Mouse (Mus musculus): ENCODE measurements at regions not wholly inside any gene's neighbourhood (a gene's known extent, or its start where the extent isn't known, plus 50 kb on each side); places are given as distances from the start of the nearest gene placed in this dataset.

- DNase-seq (ENCODE audit: low spot score in 2 of 2), result no peak
Observed at GRCm38 (mm10) chr1:76080241-76080640, 534.2 kb downstream of the Slc4a3 start.

GRCm38 (mm10) chr1:76081700-76082099, 535.6 kb downstream of the Slc4a3 start:
- DNase-seq (ENCODE audit: low spot score in 2 of 2), result no peak

GRCm38 (mm10) chr1:76083273-76084036, 537.4 kb downstream of the Slc4a3 start:
- DNase-seq (ENCODE audit: low spot score in 2 of 2), result peak; percentile 7 to 28

GRCm38 (mm10) chr1:76091031-76091430, 545.0 kb downstream of the Slc4a3 start:
- no peak for DNase-seq (ENCODE audit: low spot score in 2 of 2)

GRCm38 (mm10) chr1:76113281-76113680, 567.2 kb downstream of the Slc4a3 start:
- peak; percentile 24 to 43 for DNase-seq (ENCODE audit: low spot score in 2 of 2)

- no peak for DNase-seq (ENCODE audit: low spot score in 2 of 2)
Observed at GRCm38 (mm10) chr1:76120840-76121239, 574.8 kb downstream of the Slc4a3 start.

- DNase-seq (ENCODE audit: low spot score in 2 of 2), result no peak
Observed at GRCm38 (mm10) chr1:76130353-76130752, 584.3 kb downstream of the Slc4a3 start.

- DNase-seq (ENCODE audit: low spot score in 2 of 2), result no peak
Observed at GRCm38 (mm10) chr1:76136810-76137209, 590.7 kb downstream of the Slc4a3 start.

GRCm38 (mm10) chr1:76137701-76138100, 591.6 kb downstream of the Slc4a3 start:
- no peak for DNase-seq (ENCODE audit: low spot score in 2 of 2)

GRCm38 (mm10) chr1:76143516-76143915, 597.5 kb downstream of the Slc4a3 start:
- DNase-seq (ENCODE audit: low spot score in 2 of 2), result no peak

- no peak for DNase-seq (ENCODE audit: low spot score in 2 of 2)
Observed at GRCm38 (mm10) chr1:76148963-76149362, 602.9 kb downstream of the Slc4a3 start.

GRCm38 (mm10) chr1:76156291-76156690, 610.2 kb downstream of the Slc4a3 start:
- no peak for DNase-seq (ENCODE audit: low spot score in 2 of 2)

- DNase-seq (ENCODE audit: low spot score in 2 of 2), result no peak
Observed at GRCm38 (mm10) chr1:76167486-76167885, 621.4 kb downstream of the Slc4a3 start.

- no peak for DNase-seq (ENCODE audit: low spot score in 2 of 2)
Observed at GRCm38 (mm10) chr1:76181181-76181580, 635.1 kb downstream of the Slc4a3 start.

- DNase-seq (ENCODE audit: low spot score in 2 of 2), result peak; percentile 44 to 74
Observed at GRCm38 (mm10) chr1:76194844-76195243, 648.8 kb downstream of the Slc4a3 start.

- peak in 1 of 2 experiments; percentile 24 for DNase-seq (ENCODE audit: low spot score in 2 of 2)
Observed at GRCm38 (mm10) chr1:76197651-76198050, 651.6 kb downstream of the Slc4a3 start.

- DNase-seq (ENCODE audit: low spot score in 2 of 2), result no peak
Observed at GRCm38 (mm10) chr1:76200906-76201305, 654.8 kb downstream of the Slc4a3 start.

GRCm38 (mm10) chr1:76212486-76212885, 666.4 kb downstream of the Slc4a3 start:
- no peak for DNase-seq (ENCODE audit: low spot score in 2 of 2)

- peak; percentile 9 to 23 for DNase-seq (ENCODE audit: low spot score in 2 of 2)
Observed at GRCm38 (mm10) chr1:76244721-76245120, 698.7 kb downstream of the Slc4a3 start.

GRCm38 (mm10) chr1:76246181-76246796, 700.2 kb downstream of the Slc4a3 start:
- DNase-seq (ENCODE audit: low spot score in 2 of 2), result no peak

- no peak for DNase-seq (ENCODE audit: low spot score in 2 of 2)
Observed at GRCm38 (mm10) chr1:76247126-76247525, 701.1 kb downstream of the Slc4a3 start.

- DNase-seq (ENCODE audit: low spot score in 2 of 2), result no peak
Observed at GRCm38 (mm10) chr1:76258217-76258616, 712.2 kb downstream of the Slc4a3 start.

GRCm38 (mm10) chr1:76276148-76276547, 730.1 kb downstream of the Slc4a3 start:
- DNase-seq (ENCODE audit: low spot score in 2 of 2), result peak; percentile 42 to 52

Measured in heart, adult 9 months (tissue).